Mouse (Mus musculus) ES-E14 (cell line): ENCODE data around the gene Slc17a7. TPM values are rescaled to one million over a fixed set of nuclear protein-coding genes. Genes with fewer than 3 reads are reported as not detected.

ENCODE experiments used
- DNase-seq: peaks from one replicate; pipeline ENCODE4 v3.0.0-alpha.2; 2013; ENCODE audit warnings: low read depth, low spot score
- H3K27ac ChIP-seq: 2 replicates; pipeline ENCODE4 v1.5.1; 2012; ENCODE audit warnings: low read depth, mild to moderate bottlenecking, low read length, moderate library complexity, mixed read lengths; ENCODE audit not compliant: poor library complexity, insufficient read depth, severe bottlenecking
- H3K36me3 ChIP-seq: 2 replicates; pipeline ENCODE4 v1.6.1; 2012; ENCODE audit warnings: mild to moderate bottlenecking, low read length, moderate library complexity, mixed read lengths; ENCODE audit not compliant: control insufficient read depth, poor library complexity, insufficient read depth, severe bottlenecking
- H3K4me1 ChIP-seq, 2 experiments: fragments of 150-350 bp in 1 of 2; sonication (generic) in 1 of 2; 2 replicates each; pipeline ENCODE4 v1.6.1; 2012; ENCODE audit warnings: low read length in 2 of 2, mild to moderate bottlenecking in 1 of 2, mixed read lengths in 1 of 2; ENCODE audit not compliant: control insufficient read depth in 2 of 2, insufficient read depth in 2 of 2, poor library complexity in 1 of 2
- H3K4me3 ChIP-seq, 2 experiments: fragments of 150-350 bp in 1 of 2; sonication (generic) in 1 of 2; 2 replicates each; pipeline ENCODE4 v1.5.1; 2012; ENCODE audit warnings: low read length in 2 of 2, low read depth in 1 of 2, mild to moderate bottlenecking in 1 of 2, mixed read lengths in 1 of 2; ENCODE audit not compliant: insufficient read depth in 1 of 2, poor library complexity in 1 of 2, severe bottlenecking in 1 of 2
- H3K9ac ChIP-seq: 2 replicates; pipeline ENCODE4 v1.6.1; 2012; ENCODE audit warnings: low read depth, mild to moderate bottlenecking, low read length, mixed read lengths; ENCODE audit not compliant: poor library complexity, insufficient read depth, severe bottlenecking
- H3K9me3 ChIP-seq: fragments of 150-350 bp; sonication (generic); 2 replicates; pipeline ENCODE4 v1.6.1; 2012; ENCODE audit warnings: low read depth, mild to moderate bottlenecking, low read length; ENCODE audit not compliant: control insufficient read depth, insufficient read depth
- CHD2 ChIP-seq: IDR thresholded peaks from 2 replicates; pipeline ENCODE4 v1.6.1; 2014; ENCODE audit warnings: mild to moderate bottlenecking, low read depth, low read length, inconsistent platforms
- HCFC1 ChIP-seq: IDR thresholded peaks from 2 replicates; pipeline ENCODE4 v1.6.1; 2012; ENCODE audit warnings: low read length, inconsistent platforms, borderline replicate concordance; ENCODE audit not compliant: insufficient read depth
- MAFK ChIP-seq: IDR thresholded peaks from 2 replicates; pipeline ENCODE4 v1.6.1; 2014; ENCODE audit warnings: mild to moderate bottlenecking, low read depth, low read length, inconsistent platforms; ENCODE audit not compliant: insufficient read depth
- ZC3H11A ChIP-seq: IDR thresholded peaks from 2 replicates; pipeline ENCODE4 v1.6.1; 2012; ENCODE audit warnings: low read depth, mild to moderate bottlenecking, inconsistent platforms, low read length, borderline replicate concordance
- ZNF384 ChIP-seq: IDR thresholded peaks from 2 replicates; pipeline ENCODE4 v1.6.1; 2012; ENCODE audit warnings: low read depth, low read length, inconsistent platforms
- in situ Hi-C, 2 experiments: fragments of 600-800 bp; cut with MboI; formaldehyde crosslinking; loops; one replicate each; pipeline ENCODE4 v1.15.1; 2025; ENCODE audit warnings: low sequenced_read_pairs in 2 of 2, inconsistent platforms in 1 of 2; ENCODE audit not compliant: unreplicated experiment in 2 of 2
- total RNA-seq: library from RNA; depleted of rRNA; stranded (reverse); fragments of 300-350 nt; gene quantifications from 2 replicates; pipeline ENCODE4 v1.2.3, GENCODE M21; 2012

Gene Slc17a7
- total RNA-seq, 1 experiment = 3.4 TPM

- Histone ChIP-seq H3K27ac (no peak overlapping the region), H3K36me3 (no peaks in the 10 kb centered on the region), H3K4me3 (peak overlapping the region; percentile 57 to 68), H3K4me1 (peaks cover under 1 to 30% of the 10 kb centered on the region in 2 experiments; a peak in 3 of 4 replicates), H3K9ac (0 out of 2 replicates have a peak overlapping the region, but pooled peaks have one; percentile 11), H3K9me3 (no peaks in the 10 kb centered on the region)
- TF ChIP-seq HCFC1 (no peak), MAFK (no peak), ZNF384 (no peak), ZC3H11A (no peak), CHD2 (no peak)
- no peak for DNase-seq
- in situ Hi-C loops = no loop called here
These were observed 12.6 kb downstream of the Slc17a7 start for GRCm38 (mm10) chr7:45176356-45176755.

- no peaks in the 10 kb centered on the region for H3K9me3 ChIP-seq
- H3K4me3 ChIP-seq = no peak overlapping the region
- TF ChIP-seq ZNF384 (no peak), MAFK (no peak), CHD2 (no peak), HCFC1 (no peak), ZC3H11A (no peak)
- peaks cover 0 to 19% of the 10 kb centered on the region in 2 experiments; a peak in 2 of 4 replicates for H3K4me1 ChIP-seq
- H3K36me3 ChIP-seq = no peaks in the 10 kb centered on the region
- H3K9ac ChIP-seq = no peak overlapping the region
- in situ Hi-C loops = no loop called here
- no peak overlapping the region for H3K27ac ChIP-seq
- no peak for DNase-seq
These were observed 14.8 kb downstream of the Slc17a7 start for GRCm38 (mm10) chr7:45178550-45178949.

DNA sequence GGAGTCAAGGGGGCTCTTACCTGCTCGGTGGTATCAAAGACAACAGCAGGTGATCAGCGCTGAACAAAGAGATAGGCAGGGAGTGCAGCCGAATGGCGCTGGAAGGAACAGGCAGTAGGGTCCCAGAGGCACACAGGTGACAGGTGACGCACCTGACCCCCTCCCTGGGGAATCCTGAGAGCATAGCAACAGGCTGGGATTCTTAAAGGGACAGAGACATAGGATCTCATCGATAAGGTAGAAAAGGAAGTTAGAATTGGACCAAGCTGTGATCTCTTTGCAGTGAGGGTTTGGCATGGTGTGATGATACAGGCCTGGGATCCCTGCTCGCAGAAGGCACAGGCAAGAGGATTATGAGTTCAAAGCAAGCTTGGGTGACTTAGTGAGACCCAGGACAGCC is 15.7 kb downstream of the Slc17a7 start, which contains the start of gene Gfy:
Gene Gfy (minus strand): TSS at position 101 of the 400 bp plus-strand sequence.
- no peak within 1 kb of the TSS for H3K9ac ChIP-seq
- TF ChIP-seq MAFK (no peak), ZC3H11A (no peak), HCFC1 (no peak), CHD2 (no peak), ZNF384 (no peak)
- in situ Hi-C loops = no loop called here
- DNase-seq = no peak
- H3K9me3 ChIP-seq = no peaks in the 10 kb centered on the region
- no peak within 1 kb of the TSS for H3K27ac ChIP-seq
- H3K4me3 ChIP-seq = no peak within 1 kb of the TSS
- no peaks in the 10 kb centered on the region for H3K36me3 ChIP-seq
- peaks cover 0 to 18% of the 10 kb centered on the region in 2 experiments; a peak in 2 of 4 replicates for H3K4me1 ChIP-seq

GRCm38 (mm10) chr7:45180896-45181477 is 17.2 kb downstream of the Slc17a7 start, which contains the start of gene Pth2:
Gene Pth2, plus strand, starts transcription at chr7:45180995.
- Histone ChIP-seq H3K4me1 (peaks cover 0 to 15% of the 10 kb centered on the region in 2 experiments; a peak in 2 of 4 replicates), H3K27ac (no peak within 1 kb of the TSS), H3K36me3 (no peaks in the 10 kb centered on the region), H3K9ac (peak within 1 kb of the TSS; percentile 54; the same call in 1 of the 2 replicates), H3K9me3 (no peaks in the 10 kb centered on the region), H3K4me3 (peak within 1 kb of the TSS; percentile 64 to 76)
- no peak for TF ChIP-seq CHD2
- no peak for DNase-seq
- in situ Hi-C loops = no loop called here

- Histone ChIP-seq H3K4me1 (peaks cover 0 to 15% of the 10 kb centered on the region in 2 experiments; a peak in 2 of 4 replicates), H3K4me3 (peak overlapping the region; percentile 64 to 76), H3K9me3 (no peaks in the 10 kb centered on the region), H3K36me3 (no peaks in the 10 kb centered on the region), H3K9ac (peak overlapping the region; percentile 54; the same call in 1 of the 2 replicates), H3K27ac (no peak overlapping the region)
- TF ChIP-seq ZNF384 (no peak), CHD2 (no peak)
- DNase-seq = no peak
- in situ Hi-C loops = no loop called here
These were observed 17.8 kb downstream of the Slc17a7 start for GRCm38 (mm10) chr7:45181540-45181939.
